Mouse (Mus musculus): Measurements from ENCODE around the gene Ppp2r5e.
A peak's percentile ranks its signal among the peaks of the same experiment; 100 is the strongest.

Gene Ppp2r5e

DNA sequence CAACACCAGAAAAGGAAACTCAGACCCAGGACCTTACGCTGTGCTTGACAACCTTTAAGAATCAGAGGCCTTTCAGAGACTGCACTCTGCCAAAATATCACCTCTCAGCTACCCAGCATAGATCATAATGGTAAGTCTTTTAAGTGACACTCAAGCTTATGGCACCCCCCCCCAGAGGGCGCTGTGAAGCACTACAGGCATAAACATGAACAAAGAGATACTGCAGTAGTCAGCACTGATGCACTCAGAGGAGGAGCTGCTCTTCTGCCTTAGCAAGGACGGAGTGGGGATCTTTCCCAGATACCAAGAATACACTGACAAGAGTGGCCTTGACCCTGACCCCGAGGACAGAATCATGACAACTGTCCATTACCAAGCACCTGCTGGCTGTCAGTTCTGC, 23.8 kb downstream of the Ppp2r5e start:
- peak; percentile 68 for DNase-seq

DNA sequence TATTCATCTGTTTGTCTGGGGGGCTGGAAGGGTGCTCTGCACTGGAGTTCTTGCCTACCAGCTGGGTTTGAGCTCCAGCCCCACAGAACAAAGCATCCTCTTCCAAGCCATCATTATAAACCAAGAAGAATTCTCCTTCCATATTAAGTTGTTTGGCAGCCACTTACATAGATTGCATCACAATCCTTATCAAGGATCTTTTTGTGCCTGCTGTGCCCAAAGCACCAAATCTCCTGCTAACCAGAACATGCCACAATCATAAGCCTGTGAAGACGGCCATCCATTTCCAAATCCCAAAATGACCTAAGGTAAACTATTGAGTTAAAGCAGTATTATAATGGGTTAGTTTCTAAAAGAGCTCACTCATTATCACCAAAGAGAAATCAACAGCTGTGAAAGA, 25.9 kb downstream of the Ppp2r5e start:
- no peak for DNase-seq

DNA sequence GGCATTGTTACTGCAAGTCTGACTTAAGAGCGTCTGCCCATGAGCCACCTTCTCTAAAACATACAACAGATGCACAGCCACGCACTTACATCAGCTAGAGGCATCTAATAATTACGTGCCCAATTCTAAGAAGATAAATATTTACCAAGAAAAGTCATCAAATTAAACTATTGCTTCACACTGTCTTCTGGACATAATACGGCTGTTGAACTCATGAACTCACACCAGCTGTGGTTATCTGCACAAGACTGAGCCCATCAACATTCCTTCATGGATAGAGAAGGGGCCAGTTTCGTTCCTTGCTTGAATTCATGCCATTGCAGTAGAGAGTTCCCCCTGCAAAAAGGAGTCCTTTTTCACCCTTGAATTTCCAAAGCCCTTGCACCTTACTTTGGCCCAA, 28.3 kb downstream of the Ppp2r5e start:
- no peak for DNase-seq

DNA sequence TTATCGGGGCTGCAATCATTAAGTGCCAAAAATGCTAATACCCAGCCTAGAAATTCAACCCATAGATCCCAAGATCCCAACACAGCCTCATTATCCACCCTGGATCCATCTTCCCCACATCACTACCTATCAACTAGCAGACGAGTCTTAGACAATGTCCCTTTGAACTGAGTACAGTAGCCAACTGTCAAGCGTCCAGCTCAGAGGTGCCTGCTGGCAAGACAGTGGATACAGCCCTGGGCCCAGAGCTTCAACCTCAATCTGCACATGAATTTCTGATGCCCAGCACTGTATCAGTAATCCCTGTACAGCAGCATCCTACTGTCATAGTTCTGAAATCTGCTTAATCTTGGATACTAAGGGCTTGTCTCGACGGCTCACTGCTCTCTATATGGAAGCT, 30.3 kb downstream of the Ppp2r5e start:
- no peak for DNase-seq

DNA sequence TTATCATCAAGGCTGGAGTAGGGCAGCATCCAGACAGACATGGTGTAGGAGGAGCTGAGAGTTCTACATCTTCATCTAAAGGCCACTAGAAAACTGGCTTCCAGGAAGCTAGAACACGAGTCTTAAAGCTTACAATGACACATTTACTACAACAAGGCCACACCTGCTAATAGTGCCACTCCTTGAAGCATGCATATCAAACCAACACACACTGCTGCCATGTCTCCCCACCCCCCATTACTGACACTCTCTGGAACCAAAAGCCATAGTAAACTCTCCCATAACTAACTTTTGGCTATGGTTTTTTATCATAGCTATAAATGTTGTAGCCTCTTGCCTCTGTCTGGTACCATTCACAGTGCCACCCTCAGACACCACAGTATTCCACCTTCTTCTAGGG, 31.5 kb downstream of the Ppp2r5e start:
- DNase-seq: no peak

DNA sequence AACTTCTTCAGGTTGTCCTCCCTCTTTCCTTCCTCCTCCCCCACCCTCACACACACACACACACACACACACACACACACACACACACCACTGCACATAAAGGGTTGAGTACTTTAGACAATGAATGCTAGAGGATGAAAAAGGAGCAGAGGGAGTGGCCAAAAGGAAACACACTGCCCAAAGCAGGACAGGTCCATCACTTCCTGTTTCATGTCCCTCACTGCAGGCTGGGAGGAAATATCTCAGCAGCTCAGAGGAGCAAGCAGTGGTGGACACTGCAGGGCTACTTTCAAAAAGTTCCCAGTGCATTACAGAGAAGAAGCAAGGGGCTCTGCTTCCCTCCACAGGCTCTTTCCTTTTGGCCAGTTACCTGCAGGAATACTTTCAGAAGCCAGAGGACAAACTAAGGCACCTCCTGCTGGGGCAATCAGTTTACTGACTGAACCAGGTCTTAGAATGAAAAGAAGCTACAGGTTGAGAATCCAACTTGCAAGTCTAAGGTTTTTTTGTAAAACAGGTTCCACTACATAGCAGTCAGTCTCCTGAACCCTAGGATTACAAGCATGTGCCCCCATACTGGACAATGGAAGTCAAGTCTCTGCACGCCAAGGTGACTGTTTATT, 32.9 kb downstream of the Ppp2r5e start:
- DNase-seq: no peak

DNA sequence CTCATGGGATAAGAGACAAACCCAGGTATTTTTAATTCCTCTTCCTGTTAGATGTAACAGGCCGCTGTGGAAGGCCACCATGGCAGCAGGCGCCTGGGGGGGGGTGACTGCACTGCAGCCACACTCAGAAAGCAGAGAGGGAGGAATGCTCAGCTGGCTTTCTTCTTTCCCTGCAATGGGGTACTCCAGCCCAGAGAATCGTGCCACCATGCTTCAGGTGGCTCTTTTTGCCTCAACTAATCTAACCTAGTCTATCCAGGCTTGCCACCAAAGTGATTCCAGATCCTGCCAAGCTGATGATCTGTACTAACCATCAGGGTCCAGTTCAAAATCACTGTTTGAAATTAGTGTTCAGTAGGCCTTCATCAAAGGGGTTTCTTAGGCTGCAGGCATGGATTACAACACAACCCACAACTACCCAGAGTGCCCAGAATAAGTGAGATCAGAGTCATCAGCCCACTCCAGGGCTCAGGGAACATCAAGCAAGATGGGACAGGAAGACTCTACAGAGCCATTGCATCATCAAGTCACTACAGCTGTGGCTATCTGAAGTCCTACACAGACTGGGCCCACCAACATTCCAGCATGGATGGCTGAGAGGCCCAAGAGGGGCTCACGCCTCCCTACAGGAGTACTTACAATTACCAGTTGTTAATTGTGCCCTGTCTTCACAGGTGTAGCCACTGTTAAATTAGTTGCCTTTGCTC, 35.2 kb downstream of the Ppp2r5e start:
- no peak for DNase-seq

DNA sequence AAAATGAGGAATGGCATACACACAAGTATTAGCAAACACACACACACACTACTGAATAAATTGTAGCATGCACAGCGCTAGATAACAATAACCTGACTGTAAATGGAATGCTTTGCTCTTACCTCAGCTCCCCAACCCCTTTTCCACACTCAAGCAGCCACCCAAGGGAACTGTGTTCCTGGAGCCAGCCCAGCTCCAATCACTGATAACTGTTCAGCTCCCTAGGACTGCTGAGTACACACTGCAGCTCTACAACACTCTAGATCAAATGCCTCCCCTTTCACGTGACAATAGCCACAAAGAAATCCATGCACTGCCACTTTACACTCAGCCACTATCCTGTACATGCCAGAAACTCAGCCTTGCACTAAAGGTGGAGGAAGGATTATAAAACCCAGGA, 36.8 kb downstream of the Ppp2r5e start:
- DNase-seq: no peak

DNA sequence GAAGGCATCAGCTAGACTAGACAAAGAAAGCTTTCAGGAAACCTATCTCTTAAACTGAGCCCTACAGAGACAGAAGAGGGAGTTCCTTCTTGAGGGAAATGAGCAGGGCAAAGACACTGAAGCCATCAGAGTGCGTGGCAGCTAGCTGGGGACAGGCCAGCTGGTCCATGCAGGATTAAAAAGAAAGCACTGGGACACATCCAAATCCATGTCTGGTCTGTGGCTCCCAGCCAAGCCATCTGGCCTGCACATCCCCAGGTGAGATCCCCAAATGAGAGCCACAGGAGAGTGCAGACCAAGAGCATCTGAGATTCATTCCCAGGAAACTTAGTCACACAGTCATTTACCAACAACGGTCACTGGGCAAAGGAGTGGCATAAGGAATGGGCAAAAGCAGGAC, 38.2 kb downstream of the Ppp2r5e start:
- DNase-seq: no peak

DNA sequence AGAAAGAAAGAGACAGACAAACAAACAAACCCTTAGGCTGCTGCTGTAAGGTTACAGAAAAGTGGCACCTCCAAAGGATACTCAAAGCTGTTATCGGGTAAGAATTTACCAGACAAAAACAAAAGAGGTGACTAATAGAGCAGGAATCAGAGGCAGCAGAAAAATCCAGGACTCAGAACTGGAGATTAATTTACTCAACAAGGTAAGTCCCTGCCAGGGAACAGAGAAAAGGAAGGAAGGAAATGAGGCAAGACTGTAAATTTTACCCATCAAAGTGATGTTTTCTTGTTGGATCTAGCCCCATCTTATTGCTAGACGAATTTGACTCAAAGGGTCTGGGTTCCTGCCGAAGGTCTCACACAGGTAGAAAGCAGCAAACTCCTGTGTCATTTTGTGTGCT, 41.0 kb downstream of the Ppp2r5e start:
- no peak for DNase-seq

DNA sequence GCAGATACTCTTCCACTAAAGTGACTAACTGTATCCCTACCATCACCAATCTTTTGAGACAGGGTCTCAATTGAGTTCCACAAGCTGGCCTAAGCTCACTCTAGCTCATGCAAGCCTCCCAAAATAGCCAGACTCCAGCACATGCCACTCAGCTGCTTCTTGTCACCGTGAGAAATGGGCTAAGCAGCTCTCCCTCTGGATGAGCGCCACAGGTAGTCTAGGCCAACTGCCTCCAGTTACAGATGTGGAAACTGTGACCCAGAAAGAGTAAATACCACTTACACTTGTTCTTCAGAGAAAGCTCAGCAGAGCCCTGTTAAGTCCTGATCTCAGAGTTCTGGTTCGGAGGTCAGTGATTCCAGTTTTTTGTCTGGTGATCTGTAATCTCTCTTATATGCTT, 43.7 kb downstream of the Ppp2r5e start:
- no peak for DNase-seq

DNA sequence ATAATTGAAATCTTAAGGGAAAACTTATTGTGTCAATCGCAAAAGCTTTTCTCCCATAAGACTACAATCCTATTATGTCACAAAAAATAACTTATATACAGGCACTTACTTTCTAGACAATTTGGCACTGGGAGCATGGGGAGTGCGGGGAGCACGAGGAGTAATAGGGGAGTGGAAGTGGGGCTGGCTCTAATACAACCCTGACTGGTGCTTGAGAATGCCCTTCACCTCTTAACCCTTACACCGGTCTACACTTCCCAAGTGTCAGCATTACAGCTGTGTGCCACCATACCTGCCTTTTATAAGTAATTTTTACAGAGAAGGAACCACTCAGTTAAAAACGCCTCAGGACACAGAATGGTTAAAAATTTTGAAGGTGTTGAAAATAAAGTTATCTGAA, 44.4 kb downstream of the Ppp2r5e start:
- DNase-seq: no peak

DNA sequence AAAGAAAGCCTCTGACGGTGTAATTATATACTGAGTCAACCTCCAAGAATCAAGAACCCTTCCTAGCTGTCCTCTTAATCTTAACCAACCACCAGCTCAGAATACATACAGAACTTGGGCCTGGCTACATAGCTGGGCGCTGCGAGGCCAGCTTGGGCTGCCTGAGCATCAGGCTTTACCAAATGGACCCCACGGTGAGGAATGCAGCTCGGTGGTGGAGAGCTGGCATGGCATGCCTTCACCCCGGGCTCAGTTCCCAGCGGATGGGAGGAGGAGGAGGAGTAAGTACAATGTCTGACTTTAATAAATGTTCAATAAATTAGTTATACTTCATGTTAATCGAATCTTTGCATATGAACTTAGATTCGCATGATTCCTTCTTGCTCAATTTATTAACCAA, 47.0 kb downstream of the Ppp2r5e start:
- DNase-seq: no peak

DNA sequence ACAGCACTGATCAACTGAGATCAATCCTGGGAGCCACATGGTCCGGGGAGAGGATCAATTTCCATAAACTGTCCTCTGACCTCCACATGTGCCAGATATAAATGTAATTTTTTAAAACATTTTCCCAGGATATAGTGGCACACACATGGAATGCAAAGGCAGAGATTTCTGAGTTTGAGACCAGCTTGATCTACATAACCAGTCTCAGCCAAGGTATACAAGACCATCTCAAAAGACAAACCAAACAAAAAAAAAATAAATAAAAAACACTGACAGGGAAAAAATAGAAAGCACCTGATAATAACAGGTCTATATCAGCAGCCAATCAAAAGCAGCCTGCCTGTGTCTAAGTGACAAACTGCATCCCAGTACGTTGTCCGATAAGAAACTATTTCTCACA, 48.9 kb downstream of the Ppp2r5e start:
- DNase-seq: no peak

DNA sequence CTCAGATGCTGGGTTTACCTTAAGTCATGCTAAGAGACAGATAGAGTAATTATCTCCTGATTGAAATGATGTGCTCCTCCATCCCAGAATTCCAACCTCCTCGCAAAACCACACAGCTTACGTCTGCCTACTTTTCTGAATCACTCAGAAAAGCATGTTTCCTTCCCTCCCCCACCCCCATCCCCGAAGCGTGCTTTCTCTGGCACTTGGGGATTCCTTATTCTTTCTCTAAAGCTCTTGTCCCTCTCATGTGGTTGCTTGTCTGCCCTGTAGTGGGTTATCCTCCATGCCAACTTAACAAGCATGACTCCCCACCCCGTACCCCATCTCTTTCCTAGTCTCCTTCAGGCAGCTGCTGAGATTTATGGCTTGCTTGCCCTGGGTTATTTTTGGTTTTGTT, 49.8 kb downstream of the Ppp2r5e start:
- DNase-seq: no peak

DNA sequence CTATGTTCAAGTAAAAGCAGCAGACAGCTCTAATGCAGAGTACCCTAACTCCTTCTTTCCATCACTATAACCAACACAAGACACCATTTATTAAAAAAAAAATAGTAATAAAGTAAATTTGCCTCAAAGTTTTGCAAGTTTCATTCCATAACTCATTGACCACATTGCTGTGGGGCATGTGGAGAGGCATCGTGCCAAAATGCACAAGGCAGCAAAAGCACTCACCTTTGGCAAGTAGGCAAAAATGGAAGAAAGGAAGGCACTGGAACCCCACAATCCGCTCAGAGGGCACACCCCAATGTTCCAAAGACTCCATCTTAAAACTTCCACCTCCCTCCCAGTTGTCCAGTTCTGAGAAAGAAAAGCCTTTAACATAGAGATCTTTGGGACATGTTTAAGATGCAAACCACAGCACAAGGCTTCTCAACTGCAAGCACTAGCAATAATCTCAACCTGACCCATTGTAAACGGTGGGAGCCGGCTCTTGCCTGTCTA, 50.6 kb downstream of the Ppp2r5e start:
- no peak for DNase-seq

DNA sequence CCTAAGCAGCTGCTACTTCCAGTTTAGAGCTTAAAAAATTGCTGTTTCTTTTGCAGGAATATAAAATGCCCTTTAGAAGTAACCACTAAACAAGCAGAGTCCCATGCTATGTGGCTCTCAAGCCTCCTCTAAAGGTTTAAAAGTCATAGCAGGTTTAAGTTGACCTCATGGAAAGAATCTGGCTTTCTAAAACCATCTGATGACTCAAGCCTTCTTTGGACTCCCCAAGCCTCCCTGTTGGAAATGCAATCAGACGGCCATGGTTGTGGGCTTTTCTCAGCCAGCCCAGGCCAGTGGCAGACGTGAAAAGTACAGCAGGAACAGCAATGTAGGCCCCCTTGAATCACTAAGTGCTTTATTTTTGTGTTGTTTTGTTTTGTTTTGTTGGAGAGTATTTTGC, 51.4 kb downstream of the Ppp2r5e start:
- DNase-seq: no peak

DNA sequence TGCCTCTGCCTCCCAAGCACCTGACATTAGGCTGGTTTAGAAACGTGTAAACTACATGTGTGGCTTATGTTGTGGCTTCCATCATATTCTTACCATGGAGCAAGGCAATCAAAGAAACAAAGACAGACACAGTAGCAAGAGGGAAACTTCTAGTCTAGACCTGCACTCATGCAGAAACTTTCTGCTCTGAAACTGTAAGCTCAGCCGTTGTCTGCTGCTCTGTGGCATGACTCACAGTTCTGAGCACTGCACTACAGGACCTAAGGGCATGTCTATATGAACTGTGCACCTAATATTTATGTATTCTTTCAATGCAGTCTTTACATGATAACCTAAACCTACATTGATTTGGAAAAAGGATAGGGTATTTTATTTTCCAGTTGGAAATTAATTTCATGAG, 51.8 kb downstream of the Ppp2r5e start:
- DNase-seq: no peak

DNA sequence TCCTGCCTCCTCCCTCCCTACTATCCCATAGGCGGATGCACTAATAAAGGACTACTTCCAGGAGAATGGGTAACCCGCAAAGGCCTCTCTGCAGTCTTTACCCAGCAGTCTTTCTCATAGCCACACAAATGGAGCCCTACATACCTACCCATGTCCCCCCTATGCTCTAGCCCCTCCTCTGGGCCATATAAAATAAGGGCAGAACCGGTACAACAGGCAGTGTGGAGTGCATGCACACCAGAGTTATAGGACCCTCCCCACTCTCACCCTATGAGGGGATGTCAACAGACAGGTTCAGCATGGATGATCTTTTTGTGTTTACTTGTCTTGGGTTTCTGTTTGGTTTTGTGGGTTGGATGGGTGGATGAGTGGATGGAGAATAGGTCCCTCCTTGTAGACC, 52.7 kb downstream of the Ppp2r5e start:
- DNase-seq: no peak

DNA sequence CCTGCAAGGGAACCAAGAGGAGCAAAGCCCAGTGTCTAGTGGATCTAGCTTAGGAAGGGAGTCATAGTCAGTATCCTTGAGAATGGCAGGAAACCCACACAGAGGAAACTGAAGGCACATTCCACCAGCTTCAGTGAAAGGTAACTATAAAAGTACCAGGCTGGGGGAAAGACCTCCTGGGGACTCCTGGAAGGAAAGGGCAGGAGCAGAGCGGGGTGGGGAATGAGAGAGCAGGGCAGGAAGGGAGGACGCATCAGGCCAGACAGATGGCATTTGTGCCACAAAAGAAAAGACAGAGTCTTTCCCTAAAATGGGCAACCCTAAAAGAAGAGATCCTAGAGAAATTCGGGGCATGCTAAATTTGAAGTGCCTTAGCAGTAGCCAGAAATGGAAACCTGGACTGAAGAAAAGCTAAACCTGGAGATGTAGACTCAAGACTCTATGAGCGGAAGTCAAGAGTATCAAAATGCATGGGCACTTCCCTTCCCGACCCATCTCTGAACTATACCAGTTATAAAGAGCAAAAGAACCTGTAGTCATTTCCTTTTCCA, 55.3 kb downstream of the Ppp2r5e start:
- DNase-seq: no peak

DNA sequence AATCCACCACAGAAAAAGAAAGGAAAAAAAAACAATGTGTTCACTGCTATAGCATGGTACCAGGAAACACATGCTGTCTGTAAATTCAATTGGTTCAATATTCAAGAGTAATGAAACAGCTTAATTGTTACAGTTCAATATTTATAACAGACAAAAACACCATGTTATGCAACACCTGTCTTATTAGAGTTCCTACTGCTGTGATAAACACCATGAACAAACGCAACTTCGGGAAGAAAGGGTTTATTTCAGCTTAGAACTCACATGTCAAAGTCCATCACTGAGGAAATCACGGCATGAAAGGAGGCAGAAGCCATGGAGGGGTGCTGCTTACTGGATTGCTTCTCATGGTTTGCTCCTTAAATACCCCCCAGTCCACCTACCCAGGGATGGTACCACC, 56.8 kb downstream of the Ppp2r5e start:
- DNase-seq: no peak

DNA sequence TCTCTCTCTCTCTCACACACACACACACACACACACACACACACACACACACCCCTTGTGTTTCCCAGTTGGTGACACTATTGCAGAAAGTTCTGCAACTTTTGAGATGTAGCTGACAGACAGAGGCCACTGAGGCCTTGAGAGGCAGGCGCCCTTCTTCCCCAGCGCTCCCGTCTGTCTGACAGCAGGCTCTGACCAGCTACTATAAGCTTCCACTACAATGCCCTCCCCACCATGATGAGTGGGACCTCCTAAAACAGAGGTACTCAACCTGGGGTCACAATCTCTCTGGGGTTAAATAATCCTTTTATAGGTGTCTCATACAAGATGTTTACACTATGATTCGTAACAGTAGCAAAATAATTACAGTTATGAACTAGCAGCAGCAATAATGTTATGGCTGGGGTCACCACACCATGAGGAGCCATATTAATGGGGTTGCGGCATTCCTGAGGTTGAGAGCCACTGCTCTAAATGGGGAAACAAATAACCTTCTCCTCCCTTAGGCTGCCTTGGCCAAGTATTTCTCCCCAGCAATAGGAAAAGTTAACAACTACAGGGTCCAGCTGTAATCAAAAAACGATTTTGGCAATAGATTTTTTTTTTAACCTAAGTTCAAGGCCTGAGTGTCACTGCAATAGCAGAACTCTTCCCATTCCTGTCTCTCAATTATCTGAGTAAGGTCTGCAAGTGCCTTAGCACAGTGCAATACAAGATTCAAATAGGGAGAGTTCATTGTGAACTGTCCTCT, 58.2 kb downstream of the Ppp2r5e start:
- DNase-seq: no peak

DNA sequence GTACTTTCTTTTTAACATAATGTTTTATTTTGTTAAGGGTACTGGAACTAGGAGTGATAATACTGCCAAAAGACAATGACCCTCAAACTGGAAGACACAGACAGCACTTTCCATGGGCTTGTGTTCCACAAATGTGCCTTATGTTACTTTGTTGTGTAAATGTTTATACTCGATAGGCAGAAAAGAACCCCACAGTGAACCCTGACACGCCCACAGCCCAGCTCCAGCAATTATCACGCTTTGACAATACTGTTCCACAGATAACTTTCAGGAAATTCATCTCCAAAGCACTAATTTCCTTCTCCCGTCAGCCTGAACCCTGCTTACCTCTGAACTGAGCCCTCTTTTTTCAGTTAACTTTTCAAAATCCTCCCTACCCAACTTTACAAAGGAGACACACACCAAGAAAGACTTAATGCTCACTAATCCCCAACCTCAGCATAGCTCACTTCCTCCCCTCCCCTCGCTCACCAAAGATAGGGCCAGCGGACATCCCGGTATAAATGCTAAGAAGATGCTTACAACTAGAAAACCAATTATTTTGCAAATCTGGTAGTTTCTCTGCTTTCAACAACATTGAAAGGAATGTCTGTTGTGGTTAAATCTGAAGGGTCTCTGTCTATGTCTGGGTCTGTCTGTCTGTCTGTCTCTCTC, 58.9 kb downstream of the Ppp2r5e start:
- DNase-seq: peak; percentile 12
